Mouse (Mus musculus): ENCODE results near the gene Ppp1r12a. TPM values are rescaled to one million over a fixed set of nuclear protein-coding genes. Genes with fewer than 3 reads are reported as not detected.

Gene Ppp1r12a
- polyA plus RNA-seq, 1 experiment from 2014 or later, result 77.8 TPM

- Histone ChIP-seq H3K9me3 (no peaks in the 10 kb centered on the region), H3K27me3 (no peaks in the 10 kb centered on the region), H3K27ac (no peak overlapping the region), H3K36me3 (peaks cover 33% of the 10 kb centered on the region), H3K9ac (replicated peaks) (no peak overlapping the region), H3K4me3 (replicated peaks) (no peak overlapping the region), H3K4me1 (replicated peaks) (no peaks in the 10 kb centered on the region), H3K4me2 (no peak overlapping the region)
- ATAC-seq (ENCODE audit: insufficient number of reproducible peaks, insufficient read depth, low FRiP score, low TSS enrichment, low read depth), result no peak
Measured at GRCm38 (mm10) chr10:108203440-108203839, 41.4 kb downstream of the Ppp1r12a start.

- H3K4me1 ChIP-seq (replicated peaks), result no peaks in the 10 kb centered on the region
- H3K9ac ChIP-seq (replicated peaks), result no peak overlapping the region
- no peaks in the 10 kb centered on the region for H3K27me3 ChIP-seq
- ATAC-seq (ENCODE audit: insufficient number of reproducible peaks, insufficient read depth, low FRiP score, low TSS enrichment, low read depth), result no peak
- peaks cover 13% of the 10 kb centered on the region; the same call in 1 of the 2 replicates for H3K36me3 ChIP-seq
- H3K4me3 ChIP-seq (replicated peaks), result no peak overlapping the region
- no peaks in the 10 kb centered on the region for H3K9me3 ChIP-seq
- no peak overlapping the region for H3K27ac ChIP-seq
- H3K4me2 ChIP-seq, result no peak overlapping the region
- 96% methylated on average over 5 of the region's 5 CpGs for WGBS
Measured at GRCm38 (mm10) chr10:108209396-108209795, 47.4 kb downstream of the Ppp1r12a start.

GRCm38 (mm10) chr10:108224413-108224812 is 62.4 kb downstream of the Ppp1r12a start:
- H3K4me2 ChIP-seq, result no peak overlapping the region
- H3K36me3 ChIP-seq, result peaks cover 17% of the 10 kb centered on the region
- no peaks in the 10 kb centered on the region for H3K4me1 ChIP-seq (replicated peaks)
- 90% methylated on average over 5 of the region's 5 CpGs for WGBS
- no peak overlapping the region for H3K9ac ChIP-seq (replicated peaks)
- H3K27me3 ChIP-seq, result no peaks in the 10 kb centered on the region
- no peak for ATAC-seq (ENCODE audit: insufficient number of reproducible peaks, insufficient read depth, low FRiP score, low TSS enrichment, low read depth)
- H3K9me3 ChIP-seq, result no peaks in the 10 kb centered on the region
- H3K27ac ChIP-seq, result no peak overlapping the region
- H3K4me3 ChIP-seq (replicated peaks), result no peak overlapping the region

- H3K27ac ChIP-seq, result no peak overlapping the region
- ATAC-seq (ENCODE audit: insufficient number of reproducible peaks, insufficient read depth, low FRiP score, low TSS enrichment, low read depth), result no peak
- 95% methylated on average over 3 of the region's 3 CpGs for WGBS
- no peak overlapping the region for H3K4me2 ChIP-seq
- H3K9me3 ChIP-seq, result no peaks in the 10 kb centered on the region
- no peaks in the 10 kb centered on the region for H3K27me3 ChIP-seq
- H3K4me3 ChIP-seq (replicated peaks), result no peak overlapping the region
- H3K9ac ChIP-seq (replicated peaks), result no peak overlapping the region
- H3K4me1 ChIP-seq (replicated peaks), result no peaks in the 10 kb centered on the region
- peaks cover 48% of the 10 kb centered on the region for H3K36me3 ChIP-seq
Measured at GRCm38 (mm10) chr10:108237049-108237448, 75.1 kb downstream of the Ppp1r12a start.

GRCm38 (mm10) chr10:108239061-108239460 is 77.1 kb downstream of the Ppp1r12a start:
- H3K27ac ChIP-seq, result no peak overlapping the region
- no peak overlapping the region for H3K4me3 ChIP-seq (replicated peaks)
- H3K27me3 ChIP-seq, result no peaks in the 10 kb centered on the region
- 85% methylated on average over 10 of the region's 10 CpGs for WGBS
- H3K4me1 ChIP-seq (replicated peaks), result no peaks in the 10 kb centered on the region
- no peak overlapping the region for H3K4me2 ChIP-seq
- no peaks in the 10 kb centered on the region for H3K9me3 ChIP-seq
- H3K9ac ChIP-seq (replicated peaks), result no peak overlapping the region
- no peak for ATAC-seq (ENCODE audit: insufficient number of reproducible peaks, insufficient read depth, low FRiP score, low TSS enrichment, low read depth)
- peaks cover 43% of the 10 kb centered on the region for H3K36me3 ChIP-seq

- Histone ChIP-seq H3K36me3 (peaks cover 48% of the 10 kb centered on the region), H3K4me3 (replicated peaks) (no peak overlapping the region), H3K4me2 (no peak overlapping the region), H3K27me3 (no peaks in the 10 kb centered on the region), H3K9me3 (no peaks in the 10 kb centered on the region), H3K9ac (replicated peaks) (no peak overlapping the region), H3K4me1 (replicated peaks) (no peaks in the 10 kb centered on the region), H3K27ac (no peak overlapping the region)
- no peak for ATAC-seq (ENCODE audit: insufficient number of reproducible peaks, insufficient read depth, low FRiP score, low TSS enrichment, low read depth)
- 91% methylated on average over 12 of the region's 12 CpGs for WGBS
Measured at GRCm38 (mm10) chr10:108250710-108251109, 88.7 kb downstream of the Ppp1r12a start.

GRCm38 (mm10) chr10:108251181-108251580 is 89.2 kb downstream of the Ppp1r12a start:
- Histone ChIP-seq H3K4me1 (replicated peaks) (no peaks in the 10 kb centered on the region), H3K4me2 (no peak overlapping the region), H3K27ac (no peak overlapping the region), H3K9me3 (no peaks in the 10 kb centered on the region), H3K9ac (replicated peaks) (no peak overlapping the region), H3K4me3 (replicated peaks) (no peak overlapping the region), H3K36me3 (peaks cover 53% of the 10 kb centered on the region), H3K27me3 (no peaks in the 10 kb centered on the region)
- no peak for ATAC-seq (ENCODE audit: insufficient number of reproducible peaks, insufficient read depth, low FRiP score, low TSS enrichment, low read depth)
- WGBS, result 58% methylated on average over 2 of the region's 2 CpGs

- no peaks in the 10 kb centered on the region for H3K9me3 ChIP-seq
- H3K4me1 ChIP-seq (replicated peaks), result no peaks in the 10 kb centered on the region
- H3K4me3 ChIP-seq (replicated peaks), result no peak overlapping the region
- ATAC-seq (ENCODE audit: insufficient number of reproducible peaks, insufficient read depth, low FRiP score, low TSS enrichment, low read depth), result no peak
- H3K27me3 ChIP-seq, result no peaks in the 10 kb centered on the region
- H3K27ac ChIP-seq, result no peak overlapping the region
- no peak overlapping the region for H3K9ac ChIP-seq (replicated peaks)
- 83% methylated on average over 7 of the region's 7 CpGs for WGBS
- H3K36me3 ChIP-seq, result peaks cover 59% of the 10 kb centered on the region
- no peak overlapping the region for H3K4me2 ChIP-seq
Measured at GRCm38 (mm10) chr10:108255812-108256376, 93.9 kb downstream of the Ppp1r12a start.

- H3K36me3 ChIP-seq, result peaks cover 58% of the 10 kb centered on the region
- WGBS, result 91% methylated on average over 10 of the region's 10 CpGs
- H3K9ac ChIP-seq (replicated peaks), result no peak overlapping the region
Measured at GRCm38 (mm10) chr10:108260931-108261330, 98.9 kb downstream of the Ppp1r12a start.

GRCm38 (mm10) chr10:108264641-108265040 is 102.6 kb downstream of the Ppp1r12a start:
- Histone ChIP-seq H3K27ac (no peak overlapping the region), H3K4me2 (no peak overlapping the region), H3K27me3 (no peaks in the 10 kb centered on the region), H3K9me3 (no peaks in the 10 kb centered on the region), H3K9ac (replicated peaks) (no peak overlapping the region), H3K4me1 (replicated peaks) (no peaks in the 10 kb centered on the region), H3K4me3 (replicated peaks) (no peak overlapping the region), H3K36me3 (peaks cover 61% of the 10 kb centered on the region)
- ATAC-seq (ENCODE audit: insufficient number of reproducible peaks, insufficient read depth, low FRiP score, low TSS enrichment, low read depth), result no peak
- WGBS, result 95% methylated on average over 27 of the region's 27 CpGs

More at GRCm38 (mm10) chr10:108260931-108261330, 98.9 kb downstream of the Ppp1r12a start:
- Histone ChIP-seq H3K27ac (no peak overlapping the region), H3K27me3 (no peaks in the 10 kb centered on the region), H3K4me2 (no peak overlapping the region), H3K9me3 (no peaks in the 10 kb centered on the region), H3K4me3 (replicated peaks) (no peak overlapping the region), H3K4me1 (replicated peaks) (no peaks in the 10 kb centered on the region)
- ATAC-seq (ENCODE audit: insufficient number of reproducible peaks, insufficient read depth, low FRiP score, low TSS enrichment, low read depth), result no peak

GRCm38 (mm10) chr10:108271201-108271600 is 109.2 kb downstream of the Ppp1r12a start:
- no peaks in the 10 kb centered on the region for H3K27me3 ChIP-seq
- WGBS, result 91% methylated on average over 7 of the region's 7 CpGs

GRCm38 (mm10) chr10:108276678-108277077 is 114.7 kb downstream of the Ppp1r12a start:
- H3K9me3 ChIP-seq, result no peaks in the 10 kb centered on the region
- 92% methylated on average over 6 of the region's 6 CpGs for WGBS
- no peak overlapping the region for H3K4me3 ChIP-seq (replicated peaks)
- H3K27ac ChIP-seq, result no peak overlapping the region
- peaks cover 65% of the 10 kb centered on the region for H3K36me3 ChIP-seq
- no peak overlapping the region for H3K9ac ChIP-seq (replicated peaks)
- no peak for ATAC-seq (ENCODE audit: insufficient number of reproducible peaks, insufficient read depth, low FRiP score, low TSS enrichment, low read depth)
- H3K4me2 ChIP-seq, result no peak overlapping the region
- no peaks in the 10 kb centered on the region for H3K27me3 ChIP-seq
- no peaks in the 10 kb centered on the region for H3K4me1 ChIP-seq (replicated peaks)

More at GRCm38 (mm10) chr10:108271201-108271600, 109.2 kb downstream of the Ppp1r12a start:
- Histone ChIP-seq H3K27ac (no peak overlapping the region), H3K36me3 (peaks cover 66% of the 10 kb centered on the region), H3K9ac (replicated peaks) (no peak overlapping the region), H3K4me3 (replicated peaks) (no peak overlapping the region), H3K9me3 (no peaks in the 10 kb centered on the region), H3K4me2 (no peak overlapping the region), H3K4me1 (replicated peaks) (no peaks in the 10 kb centered on the region)
- no peak for ATAC-seq (ENCODE audit: insufficient number of reproducible peaks, insufficient read depth, low FRiP score, low TSS enrichment, low read depth)

All from limb, embryonic 12.5 days (tissue).